10 mouse cellular contexts compared by ENCODE assay signal in the genomic region with DNA sequence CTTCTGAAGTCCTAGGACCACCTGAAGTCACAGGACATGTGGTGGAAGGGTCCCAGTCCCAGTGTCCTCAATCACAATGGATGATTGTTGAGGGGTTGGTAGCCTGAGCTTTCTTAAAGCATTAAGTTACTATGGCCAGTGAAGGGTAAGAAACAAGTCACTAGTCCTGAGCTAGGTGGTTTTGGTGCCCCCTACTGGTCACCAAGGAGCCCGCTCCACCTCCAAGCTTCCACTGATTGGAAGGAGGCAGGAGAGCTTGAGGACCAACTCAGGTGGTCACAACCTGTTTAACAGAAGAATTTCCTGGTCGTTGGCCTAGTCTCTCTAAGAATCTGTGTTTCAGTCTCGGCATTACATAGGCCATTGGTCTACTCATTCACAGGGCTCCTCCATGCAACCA. TPM values are rescaled to one million over a fixed set of nuclear protein-coding genes. Genes with fewer than 3 reads are reported as not detected.
A peak's percentile ranks its signal among the peaks of the same experiment; 100 is the strongest.
DNase-seq lines count a peak whose midpoint lies in the region; ATAC-seq and TF ChIP-seq lines count a peak whose summit lies in the region.
"Had no signal": no experiment of that assay in that cellular context is flagged by ENCODE, and none has a peak within 500 bp of the region (broad histone marks: within the 10 kb centered on the region; RNA-seq: fewer than 3 reads in every experiment).

No protein-coding gene starts in this region.

- peaks cover 65% of the 10 kb centered on the region for H3K27me3 ChIP-seq in heart, postnatal 0 days (ENCODE audit: control insufficient read depth, insufficient read depth, low read length)
- H3K27me3 ChIP-seq in heart, embryonic 11.5 days (ENCODE audit: control insufficient read depth, insufficient read depth, low read length): peaks cover 68% of the 10 kb centered on the region

- H3K9ac ChIP-seq in heart, postnatal 0 days (replicated peaks; ENCODE audit: low read depth, low read length): no peak overlapping the region
- H3K9ac ChIP-seq in heart, embryonic 11.5 days (ENCODE audit: low read depth, low read length): no peak overlapping the region
- H3K9ac ChIP-seq: embryonic facial prominence, embryonic 12.5 days; liver, embryonic 15.5 days had no signal

- no peaks in the 10 kb centered on the region for H3K36me3 ChIP-seq in heart, postnatal 0 days (replicated peaks; ENCODE audit: control insufficient read depth, insufficient read depth, low read length)
- H3K36me3 ChIP-seq in heart, embryonic 11.5 days (ENCODE audit: control insufficient read depth, insufficient read depth, low read length): no peaks in the 10 kb centered on the region
- H3K36me3 ChIP-seq: embryonic facial prominence, embryonic 12.5 days; liver, embryonic 15.5 days had no signal

- H3K4me3 ChIP-seq in heart, postnatal 0 days (ENCODE audit: low read depth, low read length): no peak overlapping the region
- H3K4me3 ChIP-seq in heart, embryonic 11.5 days (ENCODE audit: low read depth, low read length): no peak overlapping the region
- H3K4me3 ChIP-seq in olfactory bulb, adult 2 months (ENCODE audit: insufficient read depth, low read depth, low read length): no peak overlapping the region
- H3K4me3 ChIP-seq: embryonic facial prominence, embryonic 12.5 days; liver, embryonic 15.5 days had no signal

- H3K9me3 ChIP-seq in heart, postnatal 0 days (replicated peaks; ENCODE audit: control insufficient read depth, low read length): no peaks in the 10 kb centered on the region
- H3K9me3 ChIP-seq in heart, embryonic 11.5 days (replicated peaks; ENCODE audit: control insufficient read depth, low read length): no peaks in the 10 kb centered on the region
- H3K9me3 ChIP-seq: embryonic facial prominence, embryonic 12.5 days; liver, embryonic 15.5 days had no signal

- peak; percentile 52 for TF ChIP-seq CTCF in heart, postnatal 0 days (IDR thresholded peaks at IDR 0.05; ENCODE audit: low read depth)
- peak; percentile 68; the same call in 1 of the 2 replicates for TF ChIP-seq CTCF in olfactory bulb, adult 2 months (IDR thresholded peaks at IDR 0.05; ENCODE audit: insufficient read depth, low read depth, low read length)

- TF ChIP-seq EP300 in heart, postnatal 0 days (IDR thresholded peaks at IDR 0.05; ENCODE audit: low read depth): no peak

- 11% methylated on average over 3 of the region's 3 CpGs for WGBS in heart, postnatal 0 days
- WGBS in heart, embryonic 11.5 days (ENCODE audit: insufficient replicate concordance): 12% methylated on average over 3 of the region's 3 CpGs
- WGBS in olfactory bulb, adult 2 months: 25% methylated on average over 3 of the region's 3 CpGs

- H3K4me2 ChIP-seq in heart, postnatal 0 days (ENCODE audit: low read depth, low read length): no peak overlapping the region
- no peak overlapping the region for H3K4me2 ChIP-seq in heart, embryonic 11.5 days
- H3K4me2 ChIP-seq: embryonic facial prominence, embryonic 12.5 days; liver, embryonic 15.5 days had no signal

- no peak for DNase-seq in heart, postnatal 0 days (ENCODE audit: low spot score)
- DNase-seq in 416B (ENCODE audit: low read depth): peak; percentile 58
- peak; percentile 27 for DNase-seq in adipocyte (ENCODE audit: low spot score)
- peak; percentile 60 for DNase-seq in embryo, embryonic 11.5 days (ENCODE audit: low read depth, low spot score)
- peak; percentile 42 to 48 for DNase-seq in left cerebral cortex, adult 8-10 months (ENCODE audit: low spot score in 2 of 2)
- DNase-seq in natural killer cell, adult 2 months (ENCODE audit: low spot score in 2 of 2): no peak

- H3K27ac ChIP-seq in heart, postnatal 0 days (ENCODE audit: low read depth): no peak overlapping the region
- no peak overlapping the region for H3K27ac ChIP-seq in heart, embryonic 11.5 days (ENCODE audit: low read depth, low read length)
- H3K27ac ChIP-seq in olfactory bulb, adult 2 months (ENCODE audit: insufficient read depth, low read depth, low read length): no peak overlapping the region
- H3K27ac ChIP-seq: embryonic facial prominence, embryonic 12.5 days; liver, embryonic 15.5 days had no signal

- no peak for TF ChIP-seq POLR2A in olfactory bulb, adult 2 months (IDR thresholded peaks at IDR 0.05; ENCODE audit: insufficient read depth, low read depth, low read length)

- H3K4me1 ChIP-seq in heart, postnatal 0 days (ENCODE audit: control insufficient read depth, insufficient read depth): peaks cover 8% of the 10 kb centered on the region; the same call in 1 of the 2 replicates
- no peaks in the 10 kb centered on the region for H3K4me1 ChIP-seq in heart, embryonic 11.5 days (ENCODE audit: control insufficient read depth, insufficient read depth, low read length)
- peaks cover 47% of the 10 kb centered on the region for H3K4me1 ChIP-seq in olfactory bulb, adult 2 months (ENCODE audit: control insufficient read depth, insufficient read depth, low read length)

- ATAC-seq in heart, postnatal 0 days (ENCODE audit: insufficient read depth, low read depth): no peak
- no peak for ATAC-seq in heart, embryonic 11.5 days (replicated peaks; ENCODE audit: insufficient number of reproducible peaks, low FRiP score, low TSS enrichment)

RNA-seq across cellular contexts. Expression of a gene that starts 2.2 kb away (rescaled TPM):
- total RNA-seq in heart, postnatal 0 days (2014; rRNA removed; ENCODE audit: low replicate concordance): 0.12 TPM in 1 of 2 replicates, not detected in the other
- 0.36 and 0.51 TPM in 2 replicates for polyA plus RNA-seq in heart, postnatal 0 days (2015; fragmentation: Nextera tagmentation; extraction: Ambion mirVana)
- 0.23 and 0.46 TPM in 2 replicates for polyA plus RNA-seq in heart, embryonic 11.5 days (2014; fragmentation: Nextera tagmentation; extraction: Ambion mirVana)
- total RNA-seq in left cerebral cortex, adult 8-10 months (2022): 10 to 100 TPM; 52.0 to 64.1 (median 55.9) TPM
- not detected in 2 replicates for polyA plus RNA-seq in olfactory bulb, adult 2 months (2012; ENCODE audit: insufficient read depth, insufficient read length, low replicate concordance, missing spikeins)

Comparison
In these comparisons a context has a peak if more than half of its experiments do, and no peak if none do; other contexts are left out.
1. DNase-seq: peak in 416B (single experiment), adipocyte (single experiment), embryo, embryonic 11.5 days (single experiment) and left cerebral cortex, adult 8-10 months (2 of 2); none in heart, postnatal 0 days (single experiment) and natural killer cell, adult 2 months (0 of 2).